Mouse (Mus musculus) liver, postnatal 0 days (tissue): ENCODE results near the gene Srrt. TPM values are rescaled to one million over a fixed set of nuclear protein-coding genes. Genes with fewer than 3 reads are reported as not detected.
A peak's percentile ranks its signal among the peaks of the same experiment; 100 is the strongest.
"Not testable (repeated sequence)": the region's sequence is repeated elsewhere in the genome, so short reads cannot be mapped to it uniquely, and the experiment has no call there.

ENCODE experiments used
- ATAC-seq: fragments of 200-750 bp; cut with Nextera tagmentation; 2 replicates; pipeline ENCODE4 v1.8.0; 2017; ENCODE audit warnings: mild to moderate bottlenecking, moderate library complexity
- DNase-seq: peaks from one replicate; pipeline ENCODE4 v3.0.0-alpha.2; 2016
- H3K27ac ChIP-seq: fragments of 300-500 bp; sonication (generic); 2 replicates; pipeline ENCODE4 v1.5.1; 2014; ENCODE audit warnings: antibody characterized with exemption, moderate library complexity, mild to moderate bottlenecking, low read depth
- H3K27me3 ChIP-seq: fragments of 300-500 bp; sonication (generic); 2 replicates; pipeline ENCODE4 v1.6.1; 2014; ENCODE audit warnings: low read length, control low read depth, mixed read lengths; ENCODE audit not compliant: insufficient read depth
- H3K36me3 ChIP-seq: fragments of 300-500 bp; sonication (generic); replicated peaks from 2 replicates; pipeline ENCODE4 v1.6.1; 2014; ENCODE audit warnings: mild to moderate bottlenecking, control low read depth, low read length, moderate library complexity, mixed read lengths; ENCODE audit not compliant: insufficient read depth
- H3K4me1 ChIP-seq: fragments of 300-500 bp; sonication (generic); 2 replicates; pipeline ENCODE4 v1.6.1; 2014; ENCODE audit warnings: antibody characterized with exemption, mild to moderate bottlenecking, control low read depth; ENCODE audit not compliant: insufficient read depth
- H3K4me2 ChIP-seq: fragments of 300-500 bp; sonication (generic); 2 replicates; pipeline ENCODE4 v1.6.1; 2014; ENCODE audit warnings: low read depth, mild to moderate bottlenecking, low read length, moderate library complexity, mixed read lengths
- H3K4me3 ChIP-seq: fragments of 300-500 bp; sonication (generic); 2 replicates; pipeline ENCODE4 v1.5.1; 2014; ENCODE audit warnings: low read depth, low read length
- H3K9ac ChIP-seq: fragments of 300-500 bp; sonication (generic); replicated peaks from 2 replicates; pipeline ENCODE4 v1.6.1; 2014; ENCODE audit warnings: mild to moderate bottlenecking, moderate library complexity
- H3K9me3 ChIP-seq: fragments of 300-500 bp; sonication (generic); 2 replicates; pipeline ENCODE4 v1.6.1; 2016; ENCODE audit warnings: mild to moderate bottlenecking, control low read depth, low read length, mixed read lengths
- CTCF ChIP-seq: sonication (generic); IDR thresholded peaks from 2 replicates; pipeline ENCODE4 v1.5.1; 2016; ENCODE audit warnings: antibody characterized with exemption, low read depth
- EP300 ChIP-seq: IDR thresholded peaks from 2 replicates; pipeline ENCODE4 v1.6.1; 2016; ENCODE audit warnings: antibody characterized with exemption, low read depth, mild to moderate bottlenecking
- WGBS: fragments of 180-500 bp; shearing (Covaris S2); extraction: QIAGEN DNeasy Blood & Tissue Kit; methylation state at CpG from one replicate; pipeline ENCODE4 v1.1.7; 2014; ENCODE audit not compliant: insufficient replicate concordance; 5-methylcytosine and 5-hydroxymethylcytosine counted together
- polyA plus RNA-seq: library from polyadenylated mRNA; unstranded; fragments of >200 nt; fragmentation: Nextera tagmentation; extraction: Ambion mirVana; gene quantifications from 2 replicates; pipeline ENCODE4 v1.2.1, GENCODE M21; 2015

The Srrt gene
- polyA plus RNA-seq, 1 experiment from 2014 or later: 28.2 TPM

DNA sequence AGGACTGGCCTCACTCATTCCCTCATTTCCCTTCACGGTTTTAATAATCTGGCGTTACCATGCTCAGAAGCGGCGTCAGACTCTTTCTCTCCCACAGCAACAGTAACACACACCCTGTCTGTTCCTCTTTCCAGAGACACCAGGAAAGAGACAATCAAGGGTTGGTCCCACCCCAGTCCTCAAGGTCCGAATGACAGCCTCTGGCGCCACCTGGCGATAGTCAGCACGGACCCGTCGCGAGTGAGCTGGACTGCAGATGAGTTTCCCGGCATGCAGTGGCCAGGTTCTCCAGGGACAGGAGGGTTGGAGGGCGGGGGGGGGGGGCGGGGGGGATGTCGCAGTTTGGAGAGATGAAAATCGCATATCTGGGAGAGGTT, 20.8 kb downstream of the Srrt start:
- peaks cover 19% of the 10 kb centered on the region for H3K4me1 ChIP-seq
- H3K27ac ChIP-seq: no peak overlapping the region
- ATAC-seq (no peak), DNase-seq (peak; percentile 93)
- H3K4me2 ChIP-seq: peak overlapping the region; percentile 99
- TF ChIP-seq CTCF (peak; percentile 95), EP300 (no peak)
- H3K27me3 ChIP-seq: peaks cover 31% of the 10 kb centered on the region
- H3K36me3 ChIP-seq: no peaks in the 10 kb centered on the region
- H3K4me3 ChIP-seq: peak overlapping the region; percentile 62
- no peaks in the 10 kb centered on the region for H3K9me3 ChIP-seq
- no peak overlapping the region for H3K9ac ChIP-seq
- WGBS: under 1% methylated on average over 14 of the region's 16 CpGs

DNA sequence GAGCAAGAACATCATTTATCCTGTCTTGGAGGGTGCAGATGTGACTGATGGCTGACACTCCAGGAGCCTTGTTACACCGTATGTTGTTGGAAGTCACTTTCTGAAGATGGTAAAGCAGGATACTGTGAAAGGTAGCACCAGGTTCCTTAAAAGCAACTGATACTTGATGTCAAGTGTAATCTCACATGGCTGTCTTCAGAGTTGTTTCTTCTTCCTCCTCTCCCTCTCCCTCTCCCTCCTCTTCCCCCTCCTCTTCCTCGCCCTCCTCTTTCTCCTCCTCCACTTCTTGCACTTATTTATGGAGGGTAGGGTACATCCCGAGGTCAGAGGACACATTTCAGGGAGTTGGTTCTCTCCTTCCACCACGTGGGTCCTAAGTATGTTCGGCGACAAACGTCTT, 21.5 kb downstream of the Srrt start:
- H3K9me3 ChIP-seq: no peaks in the 10 kb centered on the region
- no peaks in the 10 kb centered on the region for H3K36me3 ChIP-seq
- H3K4me1 ChIP-seq: peaks cover 18% of the 10 kb centered on the region
- 38% methylated on average over 7 of the region's 7 CpGs for WGBS
- no peak for DNase-seq
- H3K4me2 ChIP-seq: no peak overlapping the region
- no peak overlapping the region for H3K9ac ChIP-seq
- no peak overlapping the region for H3K4me3 ChIP-seq
- TF ChIP-seq CTCF (no peak), EP300 (no peak)
- H3K27me3 ChIP-seq: peaks cover 31% of the 10 kb centered on the region
- ATAC-seq: no peak
- H3K27ac ChIP-seq: no peak overlapping the region

DNA sequence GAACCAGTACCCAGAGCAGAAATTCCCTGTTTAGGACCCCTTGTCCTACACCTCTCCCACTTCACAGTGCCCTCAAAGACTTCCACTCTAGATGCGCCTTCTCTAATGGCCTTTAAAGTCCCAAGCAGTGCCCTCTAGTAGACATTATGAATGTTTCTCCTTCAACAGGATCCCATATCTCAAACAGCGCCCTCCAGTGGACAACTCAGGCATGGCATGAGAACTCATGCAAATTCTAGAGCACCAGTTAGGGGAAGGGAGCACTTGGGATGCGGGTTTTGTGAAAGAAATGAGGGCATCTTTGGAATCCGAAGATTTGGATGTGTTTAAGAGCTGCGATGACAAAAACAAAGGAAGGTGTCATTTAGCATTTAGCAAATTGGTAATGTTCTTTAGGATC, 22.4 kb downstream of the Srrt start:
- Histone ChIP-seq H3K27ac (no peak overlapping the region), H3K4me1 (peaks cover 16% of the 10 kb centered on the region), H3K36me3 (no peaks in the 10 kb centered on the region), H3K4me3 (no peak overlapping the region), H3K9ac (no peak overlapping the region), H3K9me3 (no peaks in the 10 kb centered on the region), H3K27me3 (peaks cover 30% of the 10 kb centered on the region), H3K4me2 (no peak overlapping the region)
- WGBS: 54% methylated on average over 5 of the region's 5 CpGs
- DNase-seq: peak; percentile 81
- peak; percentile 91 for TF ChIP-seq CTCF
- TF ChIP-seq EP300: no peak
- no peak for ATAC-seq

DNA sequence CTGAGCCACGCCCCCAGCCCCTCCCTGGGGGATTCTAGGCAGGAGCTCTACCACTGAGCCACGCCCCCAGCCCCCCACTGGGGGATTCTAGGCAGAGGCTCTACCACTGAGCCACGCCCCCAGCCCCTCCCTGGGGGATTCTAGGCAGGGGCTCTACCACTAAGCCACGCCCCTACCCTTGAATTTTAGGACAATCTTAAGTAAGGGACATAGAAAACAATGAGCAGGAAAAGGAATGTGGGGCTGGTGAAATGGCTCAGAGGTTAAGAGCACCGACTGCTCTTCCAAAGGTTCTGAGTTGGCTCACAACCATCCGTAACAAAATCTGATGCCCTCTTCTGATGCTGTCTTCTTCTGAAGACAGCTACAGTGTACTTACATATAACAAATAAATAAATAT, 23.1 kb downstream of the Srrt start:
- H3K27ac ChIP-seq, H3K9me3 ChIP-seq, ATAC-seq, H3K4me2 ChIP-seq, H3K4me3 ChIP-seq, H3K9ac ChIP-seq, DNase-seq, H3K36me3 ChIP-seq: not testable (repeated sequence)
- 77% methylated on average over 4 of the region's 6 CpGs for WGBS
- H3K4me1 ChIP-seq: peaks cover 15% of the 10 kb centered on the region
- peaks cover 23% of the 10 kb centered on the region for H3K27me3 ChIP-seq

- Histone ChIP-seq H3K4me1 (no peaks in the 10 kb centered on the region), H3K9me3 (peaks cover 6% of the 10 kb centered on the region; the same call in 1 of the 2 replicates), H3K27ac (no peak overlapping the region), H3K9ac (no peak overlapping the region), H3K4me2 (no peak overlapping the region), H3K27me3 (no peaks in the 10 kb centered on the region), H3K4me3 (no peak overlapping the region), H3K36me3 (no peaks in the 10 kb centered on the region)
- ATAC-seq (no peak), DNase-seq (no peak)
- TF ChIP-seq CTCF: peak; percentile 57
- no peak for TF ChIP-seq EP300
- WGBS: 51% methylated on average over 18 of the region's 18 CpGs
Observed at GRCm38 (mm10) chr5:137277360-137278342, 29.8 kb downstream of the Srrt start.

GRCm38 (mm10) chr5:137268131-137268910, 39.2 kb downstream of the Srrt start:
- ATAC-seq: no peak; the same call in 1 of the 2 replicates
- no peak for DNase-seq
- no peak overlapping the region for H3K9ac ChIP-seq
- no peaks in the 10 kb centered on the region for H3K36me3 ChIP-seq
- no peaks in the 10 kb centered on the region for H3K4me1 ChIP-seq
- H3K4me2 ChIP-seq: peak overlapping the region; percentile 29
- TF ChIP-seq EP300 (no peak), CTCF (no peak)
- 20% methylated on average over 18 of the region's 18 CpGs for WGBS
- H3K27ac ChIP-seq: peak overlapping the region; percentile 39; the same call in 1 of the 2 replicates
- no peak overlapping the region for H3K4me3 ChIP-seq
- peaks cover 6% of the 10 kb centered on the region; the same call in 1 of the 2 replicates for H3K9me3 ChIP-seq
- H3K27me3 ChIP-seq: no peaks in the 10 kb centered on the region
